Mouse (Mus musculus) megakaryocyte progenitor cell, adult 5-6 weeks (primary cell): ENCODE measurements around the gene Ttc9. TPM values are rescaled to one million over a fixed set of nuclear protein-coding genes. Genes with fewer than 3 reads are reported as not detected.

ENCODE experiments used
- ATAC-seq: replicated peaks from 2 replicates; pipeline ENCODE4 v1.8.0; 2016; ENCODE audit warnings: mild to moderate bottlenecking, moderate TSS enrichment, inconsistent platforms; ENCODE audit not compliant: poor library complexity
- total RNA-seq, 2 experiments: library from RNA; stranded (forward) in 1 of 2; stranded (reverse) in 1 of 2; fragments of 157-497, 149-512 nt in 1 of 2; fragments of 200-1000 nt in 1 of 2; gene quantifications; 2 replicates each; pipeline versions ENCODE4 v1.2.3 to v1.2.4; 2015 to 2017

Ttc9 gene
- total RNA-seq (2015) (not detected in 2 replicates), total RNA-seq (2017) (not detected in 2 replicates)

- ATAC-seq: no peak
Measured at GRCm38 (mm10) chr12:81630915-81631660, at the start of gene Ttc9. Ttc9 (plus strand) TSS chr12:81631249.

DNA sequence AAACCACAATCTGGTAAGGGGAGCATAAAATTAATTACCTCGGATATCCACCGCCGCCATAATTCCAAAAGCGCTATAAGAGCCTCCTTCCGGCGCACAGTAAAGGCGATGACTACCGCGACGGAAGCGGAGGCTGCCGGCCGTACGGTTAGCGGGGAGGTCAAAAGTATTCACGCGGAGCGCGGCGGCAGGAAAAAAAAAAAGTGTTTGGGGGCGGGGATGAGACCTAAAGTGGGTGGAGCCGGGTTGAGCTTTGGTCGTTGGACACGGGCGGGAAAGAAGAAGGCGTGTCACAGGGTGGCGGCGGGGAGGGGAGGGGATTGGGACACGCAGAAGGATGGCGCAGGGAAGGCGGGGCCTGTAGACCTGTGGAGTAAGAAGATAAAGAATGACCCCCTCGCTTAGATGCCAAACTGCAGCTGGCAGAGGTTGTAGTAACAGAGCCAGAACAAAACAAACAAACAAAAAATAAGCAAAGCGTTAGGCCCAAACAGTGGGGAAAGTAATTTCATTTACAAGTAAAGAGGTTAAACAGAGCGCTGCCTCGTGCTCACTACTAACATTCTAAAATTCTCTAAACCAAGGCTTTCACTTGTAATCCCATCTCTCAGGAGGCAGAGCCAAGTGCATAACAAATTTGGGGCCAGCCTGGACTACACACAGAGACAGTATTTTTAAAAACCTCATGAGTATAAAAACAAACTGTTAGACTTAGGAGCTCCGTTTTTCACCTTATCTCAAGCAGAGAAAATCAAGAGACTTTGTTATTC is 36.0 kb upstream of the Ttc9 start, which contains the start of gene Med6:
Gene Med6, minus strand, starts transcription at position 107 of the 770 bp plus-strand sequence.
- peak; percentile 98 for ATAC-seq

- peak; percentile 27 for ATAC-seq
Measured at GRCm38 (mm10) chr12:81596547-81597262, 34.3 kb upstream of the Ttc9 start.

DNA sequence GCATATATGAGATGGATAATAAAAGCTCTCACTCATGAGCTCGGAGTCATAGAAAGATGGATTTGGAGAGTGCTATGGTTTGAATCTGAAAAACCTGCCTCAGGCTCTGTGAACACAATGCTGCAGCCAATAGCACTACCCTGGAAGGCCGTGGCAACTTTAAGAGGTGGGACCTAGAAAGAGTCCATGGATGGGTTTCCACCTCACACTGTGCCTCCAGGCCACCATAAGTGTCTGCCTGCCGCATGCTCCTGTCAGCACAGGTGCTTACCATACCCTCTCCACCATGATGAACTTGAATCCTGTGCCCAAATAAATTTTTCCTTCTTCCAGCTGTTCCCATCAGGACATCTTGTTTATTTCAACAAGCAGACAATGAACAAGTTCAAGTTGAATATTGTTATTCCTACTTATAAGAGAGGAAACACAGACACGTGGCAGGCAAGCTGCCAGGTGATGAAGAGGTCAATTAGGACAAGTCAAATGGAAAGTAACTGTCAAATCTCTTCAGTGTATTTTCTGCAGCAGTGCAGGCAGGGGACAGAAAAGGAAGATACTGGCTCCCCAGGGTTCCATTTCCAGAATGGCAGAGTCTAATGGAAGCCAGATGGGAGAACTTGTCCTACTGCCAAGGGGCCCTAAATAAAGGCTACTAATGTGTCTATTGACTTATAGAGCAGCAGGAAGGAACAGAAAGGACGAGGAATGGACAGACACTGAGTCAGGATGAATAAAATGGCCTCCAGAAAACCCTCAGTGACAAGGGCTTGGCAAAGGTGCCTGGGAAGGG is 25.9 kb upstream of the Ttc9 start:
- no peak for ATAC-seq

DNA sequence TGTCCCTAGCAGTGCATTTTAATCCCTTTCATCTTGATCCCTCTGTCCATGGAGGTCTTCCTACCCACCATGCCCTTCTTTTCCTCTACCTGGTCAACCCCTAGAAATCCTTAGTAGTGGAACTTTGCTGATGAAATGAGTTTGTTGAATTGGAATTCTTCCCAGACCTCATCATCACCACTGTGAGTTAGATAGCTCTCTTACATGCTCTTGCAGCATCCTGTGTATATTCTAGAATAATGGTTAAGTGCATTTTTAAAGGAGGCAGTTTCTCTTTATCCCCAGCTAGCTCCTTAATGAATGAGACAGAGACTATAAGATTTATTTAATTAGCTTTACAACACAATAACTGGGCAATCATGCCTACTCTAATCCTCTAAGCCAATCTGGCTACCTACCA is 21.6 kb upstream of the Ttc9 start:
- no peak for ATAC-seq

DNA sequence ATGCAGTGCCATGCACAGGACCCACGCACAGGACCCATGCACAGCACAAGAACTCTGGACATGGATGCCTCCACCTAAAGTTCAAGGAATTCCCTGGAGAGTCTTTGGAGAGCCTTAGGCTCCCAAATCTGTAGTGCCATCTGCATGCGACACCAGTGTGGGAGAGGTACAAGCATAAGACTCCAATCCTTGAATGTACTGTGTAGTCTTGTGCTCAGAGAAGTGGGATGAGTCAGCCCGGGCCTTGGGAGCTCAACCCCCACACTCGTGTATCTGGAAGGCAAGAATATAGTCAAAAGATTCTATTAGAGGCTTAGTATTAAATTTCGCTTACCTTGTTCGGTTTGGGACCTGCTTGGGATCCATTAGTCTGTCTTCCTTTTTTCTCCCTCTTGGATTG is 15.2 kb upstream of the Ttc9 start:
- ATAC-seq: no peak

DNA sequence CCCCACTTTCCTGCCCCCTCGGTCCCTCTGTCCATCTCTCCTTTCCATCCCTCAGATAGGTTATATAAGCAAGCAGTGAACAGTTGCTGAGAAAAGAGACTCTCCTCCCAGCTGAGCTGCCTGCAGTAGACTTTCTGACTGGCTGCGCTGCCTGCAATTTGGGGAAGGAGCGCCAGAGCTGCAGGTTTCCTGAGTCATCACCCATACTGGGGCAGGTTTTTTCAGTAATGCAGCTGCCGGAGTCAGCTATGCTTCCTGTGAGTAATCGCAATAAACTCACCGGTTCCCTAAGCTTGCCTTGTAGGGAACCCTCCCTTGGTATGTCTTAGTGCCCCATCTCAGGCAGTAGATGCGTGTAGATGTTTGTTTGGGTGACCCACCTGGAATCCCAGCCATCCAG is 14.1 kb upstream of the Ttc9 start:
- ATAC-seq: peak; percentile 57

GRCm38 (mm10) chr12:81619302-81619701 is 11.7 kb upstream of the Ttc9 start:
- peak; percentile 87 for ATAC-seq

DNA sequence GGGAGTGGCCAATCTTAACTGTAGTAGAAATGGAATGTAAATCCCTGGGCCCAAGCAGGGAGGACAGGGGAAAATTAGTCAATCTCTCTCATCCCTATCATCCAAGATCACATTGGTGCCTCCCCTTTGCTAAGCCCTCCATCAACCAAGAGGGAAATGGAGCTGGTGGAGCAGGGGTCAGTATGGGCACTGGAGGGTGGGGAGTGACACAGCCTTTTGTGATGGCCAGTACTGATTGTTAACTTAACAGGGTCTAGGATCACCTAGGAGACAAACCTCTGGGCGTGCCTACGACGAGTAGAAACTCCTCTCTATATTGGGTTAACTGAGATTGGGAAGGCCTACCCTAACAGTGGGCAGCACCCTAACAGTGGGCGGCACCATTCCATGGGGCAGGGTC is 7.7 kb upstream of the Ttc9 start:
- ATAC-seq: no peak

DNA sequence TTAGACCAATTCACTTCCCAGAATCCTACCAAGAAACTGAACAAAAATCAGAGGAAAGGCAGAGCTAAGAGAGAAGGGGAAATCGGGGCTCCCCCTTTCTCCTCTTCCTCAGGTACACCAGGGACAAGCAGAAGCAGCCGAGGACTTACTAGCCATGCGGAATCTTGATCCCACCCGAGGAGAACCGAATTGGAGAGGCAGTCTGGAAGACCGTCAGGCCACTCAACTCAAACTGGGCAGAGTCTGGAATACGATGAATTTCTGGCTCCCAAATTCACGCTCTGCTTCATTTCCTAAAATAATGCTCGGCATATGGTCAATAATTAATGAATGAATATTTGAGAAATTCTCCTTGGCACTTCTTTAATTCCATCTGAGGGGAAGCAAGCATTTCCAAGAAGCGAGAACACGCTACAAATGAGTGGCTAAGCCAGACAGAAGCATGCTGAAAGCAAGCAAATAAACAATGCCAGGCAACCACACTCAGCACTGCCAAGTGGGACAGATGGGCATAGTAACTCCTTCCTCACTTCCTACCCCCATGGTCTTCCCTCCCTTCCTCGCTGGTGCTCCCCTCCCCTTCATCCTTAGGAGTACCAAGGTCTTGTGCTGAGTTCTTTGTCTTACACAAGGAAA is 4.7 kb upstream of the Ttc9 start:
- no peak for ATAC-seq

DNA sequence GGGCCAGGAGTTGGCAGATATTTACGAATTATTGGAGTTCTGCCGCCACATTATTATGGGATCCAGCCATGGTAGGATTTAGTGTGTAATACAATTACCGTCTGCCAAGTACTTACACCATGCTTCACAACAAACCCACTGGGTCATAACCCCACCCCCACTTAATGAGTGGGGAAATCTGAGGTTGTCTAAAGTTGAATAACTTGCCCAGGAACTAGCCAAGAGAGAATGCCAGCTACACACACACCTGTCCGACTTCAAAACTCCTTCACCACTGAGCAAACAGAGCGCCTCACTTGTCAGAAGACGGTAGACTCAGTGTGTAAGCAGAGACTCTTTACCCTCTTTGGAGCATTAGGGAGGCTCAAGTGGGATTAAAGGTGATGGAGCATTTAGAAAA is 3.6 kb upstream of the Ttc9 start:
- ATAC-seq: no peak

- no peak for ATAC-seq
Measured at GRCm38 (mm10) chr12:81628091-81628490, 3.0 kb upstream of the Ttc9 start.

- ATAC-seq: no peak
Measured at GRCm38 (mm10) chr12:81630520-81630914, 532 bp upstream of the Ttc9 start.

GRCm38 (mm10) chr12:81631661-81632401 is 782 bp downstream of the Ttc9 start:
- no peak for ATAC-seq

GRCm38 (mm10) chr12:81633246-81633645 is 2.2 kb downstream of the Ttc9 start:
- ATAC-seq: no peak

GRCm38 (mm10) chr12:81640656-81641055 is 9.6 kb downstream of the Ttc9 start:
- ATAC-seq: no peak

DNA sequence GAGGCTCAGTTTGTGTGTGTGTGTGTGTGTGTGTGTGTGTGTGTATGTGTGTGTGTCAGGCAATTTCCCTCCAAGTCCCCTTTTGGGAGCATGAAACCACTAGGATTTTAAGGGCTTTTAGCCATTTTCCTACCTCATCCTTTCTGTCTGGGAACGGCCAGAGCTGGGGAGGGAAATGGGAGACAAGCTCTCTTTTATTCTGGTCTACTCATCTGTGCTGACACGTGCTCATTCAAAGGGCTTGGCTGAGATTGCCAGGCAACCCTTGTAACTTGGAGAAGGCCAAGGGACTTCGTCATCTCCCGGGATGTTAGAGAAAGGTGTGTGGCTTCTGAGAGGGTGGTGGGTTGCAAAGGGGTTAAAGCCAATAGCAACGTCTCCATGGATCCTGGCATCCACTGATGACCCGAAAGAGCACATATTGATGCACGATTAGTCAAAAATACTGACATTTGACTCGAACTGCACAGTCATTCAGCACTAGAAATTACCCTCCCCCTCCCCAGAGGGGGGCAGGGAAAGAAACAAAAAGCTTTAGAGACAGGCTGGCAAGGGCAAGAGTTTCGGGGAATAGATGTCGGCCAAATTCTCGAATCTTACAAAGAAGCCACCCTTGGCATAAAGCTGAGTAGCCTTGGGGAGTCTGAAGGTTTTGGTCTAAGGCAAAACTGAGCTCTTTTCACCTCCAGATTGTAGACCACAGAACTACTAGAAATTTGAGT is 11.5 kb downstream of the Ttc9 start:
- ATAC-seq: no peak

DNA sequence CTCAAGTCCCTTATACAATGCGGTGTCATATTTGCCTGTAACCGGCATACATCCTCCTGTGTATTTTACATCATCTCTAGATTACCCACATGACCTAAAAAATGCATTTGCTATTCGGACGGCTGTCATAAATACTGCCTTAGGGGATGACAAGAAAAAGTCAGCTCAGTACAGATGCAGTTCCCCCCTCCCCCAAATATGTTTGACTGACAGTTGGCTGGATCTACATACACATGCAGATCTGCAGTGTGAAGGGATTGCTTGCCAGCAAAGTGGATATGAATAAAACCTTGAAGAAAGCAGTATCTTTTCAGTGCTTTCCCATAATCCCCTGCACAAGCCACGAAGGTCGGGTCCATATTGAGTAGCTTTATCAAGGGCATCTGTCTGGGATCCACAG is 15.8 kb downstream of the Ttc9 start:
- no peak for ATAC-seq

DNA sequence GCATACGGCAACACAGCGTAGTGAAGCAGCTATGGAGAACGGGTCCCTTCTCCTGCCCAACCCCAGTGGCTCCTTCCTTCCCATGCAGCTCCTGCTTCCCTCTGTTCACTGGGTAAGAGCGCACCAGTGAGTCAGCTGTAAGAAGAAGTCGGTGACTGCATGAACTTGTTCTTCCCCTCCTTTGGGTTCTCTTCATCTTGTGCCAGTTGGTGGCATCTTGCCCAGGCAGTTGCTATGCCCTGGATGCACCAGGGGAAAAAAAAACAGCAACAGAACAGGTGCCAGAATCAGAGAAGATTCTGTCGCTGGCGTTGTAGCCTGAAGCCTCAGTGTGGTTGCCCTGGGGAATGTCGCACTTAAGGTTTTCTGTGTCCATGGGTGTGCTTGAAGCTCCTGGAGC is 22.3 kb downstream of the Ttc9 start:
- no peak for ATAC-seq
